Mouse (Mus musculus) lung, postnatal 10 days (tissue): ENCODE data around the gene Gucy2e.

Source experiments
- DNase-seq: peaks from one replicate; pipeline ENCODE4 v3.0.0; 2021

Gucy2e gene

DNA sequence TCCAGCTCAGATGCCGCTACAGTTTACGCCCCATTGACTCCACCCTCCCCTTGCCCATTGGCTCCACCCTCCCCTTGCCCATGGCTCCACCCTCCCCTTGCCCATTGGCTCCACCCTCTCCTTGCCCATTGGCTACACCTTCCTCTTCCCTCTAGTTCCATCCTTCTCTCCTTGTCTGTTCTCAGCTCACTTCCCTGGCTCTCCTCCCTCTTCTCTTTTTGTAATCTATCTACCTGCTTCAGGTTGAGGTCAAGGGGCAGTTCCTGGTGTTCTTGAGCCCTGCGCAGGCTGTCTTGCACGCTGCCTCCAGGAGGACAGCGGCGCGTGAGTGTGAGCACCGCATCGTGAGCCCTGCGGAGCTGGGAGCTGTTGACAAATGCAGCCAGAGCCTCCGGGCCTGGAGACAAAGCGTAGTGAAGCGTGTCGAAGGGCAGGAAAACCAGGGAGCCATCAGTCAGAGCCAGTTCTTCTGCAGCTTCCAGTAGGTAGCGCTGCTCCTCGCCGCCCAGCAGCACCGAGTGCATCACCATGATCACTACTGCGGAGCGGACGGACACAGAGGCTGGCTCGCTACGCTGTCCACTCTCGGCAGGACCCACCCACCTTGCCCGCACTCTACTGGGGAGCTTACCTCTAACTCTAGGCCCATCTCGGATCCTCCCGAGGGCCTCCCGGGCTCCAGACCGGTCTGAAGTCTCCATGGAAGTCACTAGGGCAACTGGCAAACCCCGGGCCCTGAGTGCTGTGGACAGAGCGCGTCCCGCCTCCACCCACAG, 1.4 kb downstream of the Gucy2e start:
- DNase-seq, result peak; percentile 82

DNA sequence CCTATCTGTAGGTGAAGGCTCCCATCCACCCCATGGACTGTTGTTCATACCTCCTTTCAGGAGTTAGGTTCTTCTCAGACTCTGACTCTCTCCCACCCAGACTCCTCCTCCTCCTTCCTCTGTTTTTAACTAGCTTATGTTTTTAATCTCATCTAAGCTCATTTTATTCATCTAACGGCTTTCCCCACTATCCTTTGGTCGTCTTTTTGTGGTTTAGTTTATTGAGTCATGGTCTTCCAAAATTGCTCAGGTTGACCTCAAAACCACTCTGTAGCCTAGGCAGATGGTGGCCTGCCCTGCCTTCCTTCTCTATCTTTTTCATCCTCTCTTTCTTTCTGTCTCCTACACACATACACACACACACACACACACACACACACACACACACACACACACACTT, 3.7 kb downstream of the Gucy2e start:
- DNase-seq, result no peak

DNA sequence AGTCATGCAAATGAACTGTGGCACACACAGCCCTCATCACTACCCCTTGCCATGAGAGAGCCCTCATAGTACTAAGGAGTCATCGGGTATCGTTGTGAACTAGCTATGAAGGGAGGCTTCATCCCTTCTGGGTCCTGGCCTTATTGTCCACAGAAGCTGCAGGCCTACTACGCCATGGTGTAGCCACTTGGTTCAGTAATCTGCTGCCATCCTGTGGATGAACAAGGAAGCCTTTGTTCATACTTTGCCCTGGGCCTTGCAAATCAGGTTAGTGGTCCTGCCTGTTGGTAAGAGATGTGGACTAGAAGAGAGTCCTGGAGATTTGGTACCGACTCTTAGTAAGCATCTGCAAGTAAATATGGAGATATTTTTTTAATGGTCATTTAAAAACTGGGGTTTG, 6.4 kb downstream of the Gucy2e start:
- no peak for DNase-seq

DNA sequence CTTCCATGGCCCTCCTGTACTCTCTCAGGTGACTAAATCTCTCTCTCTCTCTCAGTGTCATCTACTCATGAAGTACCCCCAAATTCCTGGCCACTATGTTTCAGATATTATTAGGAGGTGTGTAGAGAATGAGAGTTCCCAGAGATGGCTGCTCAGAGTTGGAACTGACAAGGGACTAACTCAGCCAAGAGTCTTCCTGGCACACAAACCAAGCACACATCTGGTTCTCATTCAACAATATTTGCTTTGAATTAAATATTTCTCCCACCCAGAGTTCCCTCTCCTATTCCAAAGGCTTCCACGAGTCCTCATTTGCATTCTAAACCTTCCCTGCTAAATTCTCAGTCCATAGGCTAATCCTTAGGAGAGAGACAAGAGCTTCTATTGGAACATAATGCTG, 11.1 kb downstream of the Gucy2e start:
- DNase-seq, result no peak

DNA sequence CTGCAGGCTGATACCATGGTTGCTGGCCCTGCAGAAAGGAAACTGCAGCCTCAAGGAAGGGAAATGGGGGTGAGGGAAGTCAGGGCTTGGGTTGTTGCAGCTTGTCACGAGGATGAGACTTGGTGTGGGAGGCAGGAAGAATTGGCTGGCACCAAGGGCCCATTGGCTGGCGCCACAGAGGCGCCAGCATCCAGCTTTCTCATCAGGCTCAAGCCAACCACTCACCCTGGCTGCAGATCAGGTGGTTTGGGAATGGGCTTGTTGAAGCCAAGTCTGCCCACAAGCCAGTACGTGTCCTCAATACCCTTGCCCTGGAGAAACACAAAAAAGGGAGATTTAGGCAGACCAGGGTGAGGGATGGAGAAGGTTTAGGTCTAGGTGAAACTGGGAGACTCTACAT, 13.7 kb downstream of the Gucy2e start:
- DNase-seq, result no peak

DNA sequence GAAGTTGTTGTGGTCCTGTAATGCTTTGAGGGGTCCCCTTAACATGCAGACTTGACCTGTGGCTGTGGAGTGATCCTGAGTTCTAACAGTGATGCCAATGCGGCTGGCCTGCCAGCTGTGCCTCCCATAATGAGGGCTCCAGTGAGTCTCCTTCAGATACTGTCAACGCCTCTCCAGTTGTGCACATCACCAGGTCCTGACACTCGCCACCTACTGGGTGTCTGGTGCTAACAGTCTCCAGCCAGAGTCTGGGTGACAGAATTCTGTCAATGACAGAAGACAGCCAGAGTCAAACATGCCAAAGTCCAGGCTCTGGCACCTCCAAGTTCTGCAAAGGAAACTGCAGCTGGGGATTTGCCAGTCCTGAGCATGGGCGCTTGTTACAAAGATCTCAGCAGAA, 15.8 kb downstream of the Gucy2e start:
- peak; percentile 6 for DNase-seq

DNA sequence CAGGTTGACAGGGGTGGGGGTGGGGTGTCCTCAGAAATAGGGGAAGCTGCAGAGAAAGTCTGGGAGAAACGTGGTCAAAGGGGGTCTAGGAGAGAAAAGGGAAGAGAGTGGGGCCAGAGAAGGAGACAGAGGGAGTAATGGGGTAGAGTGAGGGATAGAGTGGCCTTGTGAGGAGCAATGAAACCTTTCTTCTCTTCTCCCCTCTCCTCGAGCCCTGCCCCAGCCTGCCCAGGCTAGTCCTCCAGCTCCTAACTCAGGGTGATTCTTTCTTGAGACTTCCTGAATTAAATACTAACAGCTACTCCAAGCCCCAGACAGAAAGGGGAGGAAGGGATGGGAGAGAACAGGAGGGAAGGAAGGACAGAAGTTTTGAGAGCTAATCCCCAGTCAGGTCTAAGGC, 18.2 kb downstream of the Gucy2e start:
- no peak for DNase-seq

DNA sequence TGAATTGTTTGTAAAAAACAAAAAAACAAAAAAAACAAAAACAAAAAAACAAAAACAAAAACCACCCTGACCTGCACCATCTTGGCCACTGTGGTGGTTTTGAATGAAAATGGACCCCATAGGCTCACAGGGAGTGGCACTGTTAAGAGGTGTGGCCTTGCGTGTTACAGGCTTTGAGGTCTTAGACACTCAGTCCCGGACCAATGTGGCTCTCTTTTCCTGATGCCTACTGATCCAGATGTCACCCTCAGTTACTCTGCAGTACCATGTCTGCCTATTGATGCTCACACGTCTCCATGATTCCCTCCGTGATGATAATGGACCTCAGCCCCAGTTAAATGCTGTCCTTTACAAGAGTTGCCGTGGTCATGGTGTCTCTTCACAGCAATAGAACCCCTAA, 19.4 kb downstream of the Gucy2e start:
- no peak for DNase-seq

DNA sequence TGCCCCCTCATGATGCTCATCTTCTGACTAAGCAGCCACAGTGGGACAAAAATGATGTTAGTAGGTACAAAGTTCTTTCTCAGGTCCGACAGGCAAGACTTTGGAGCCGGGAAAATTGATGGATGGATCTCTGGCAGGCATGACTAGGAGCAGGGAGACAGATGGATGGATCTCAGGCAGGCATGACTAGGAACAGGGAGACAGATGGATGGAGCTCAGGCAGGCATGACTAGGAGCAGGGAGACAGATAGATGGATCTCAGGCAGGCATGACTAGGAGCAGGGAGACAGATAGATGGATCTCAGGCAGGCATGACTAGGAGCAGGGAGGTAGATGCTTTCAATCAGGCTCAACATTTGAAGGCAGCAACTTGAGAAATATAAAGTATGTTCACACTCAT, 25.4 kb downstream of the Gucy2e start:
- no peak for DNase-seq

DNA sequence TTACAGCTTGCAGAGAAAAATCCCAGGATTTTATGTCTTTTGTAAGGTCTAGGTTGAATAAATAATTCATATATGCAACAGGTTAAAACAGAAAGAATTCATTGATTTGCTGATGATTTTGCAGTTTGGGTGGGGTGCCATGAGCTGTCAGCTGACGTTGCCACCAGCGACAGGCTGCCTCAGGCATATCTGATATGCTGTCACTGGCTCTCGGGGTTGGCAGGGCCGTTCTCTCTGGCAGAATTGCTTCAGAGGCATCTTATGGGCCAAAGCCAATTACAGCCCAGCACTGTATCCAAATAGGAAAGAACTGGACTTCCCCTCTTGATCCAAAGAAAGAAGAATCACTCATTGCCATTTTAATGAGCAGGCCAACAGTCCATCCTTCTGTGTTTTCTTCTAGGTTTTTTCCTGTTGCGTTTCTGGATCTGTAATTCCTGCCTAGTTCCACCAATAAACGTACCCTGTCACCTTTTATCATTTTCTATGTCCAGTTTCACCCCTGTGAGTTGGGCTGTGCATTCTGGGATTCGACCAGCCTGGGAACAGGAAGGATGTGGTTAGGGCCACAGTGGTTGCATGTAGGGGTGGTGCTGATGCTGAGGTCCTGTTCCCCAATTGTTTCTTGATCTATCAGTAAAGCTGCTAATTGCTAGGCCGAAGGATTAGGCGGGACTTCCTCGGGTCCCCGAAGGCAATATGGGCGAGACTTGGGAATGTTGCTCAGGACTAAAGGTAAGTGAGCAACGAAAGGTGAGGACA, 34.2 kb downstream of the Gucy2e start:
- DNase-seq, result no peak

DNA sequence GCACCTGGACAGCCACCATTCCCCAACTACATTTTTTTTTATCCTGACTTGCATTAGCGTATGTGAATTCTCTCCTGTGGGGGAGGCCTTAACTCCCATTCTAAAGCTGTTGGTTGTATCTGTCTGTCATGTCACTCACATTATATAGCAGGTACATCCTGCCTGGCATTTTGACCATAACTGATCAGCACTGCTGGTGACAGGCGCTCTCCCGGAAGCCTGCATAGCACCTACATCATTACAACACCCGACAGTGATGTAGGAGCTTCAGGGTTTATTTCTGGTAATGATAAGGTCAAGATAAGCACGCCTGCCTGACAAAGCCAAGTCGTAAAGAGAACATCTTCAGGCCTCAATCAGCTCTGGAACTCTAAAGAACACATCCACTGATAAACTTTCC, 36.6 kb downstream of the Gucy2e start:
- DNase-seq, result no peak

DNA sequence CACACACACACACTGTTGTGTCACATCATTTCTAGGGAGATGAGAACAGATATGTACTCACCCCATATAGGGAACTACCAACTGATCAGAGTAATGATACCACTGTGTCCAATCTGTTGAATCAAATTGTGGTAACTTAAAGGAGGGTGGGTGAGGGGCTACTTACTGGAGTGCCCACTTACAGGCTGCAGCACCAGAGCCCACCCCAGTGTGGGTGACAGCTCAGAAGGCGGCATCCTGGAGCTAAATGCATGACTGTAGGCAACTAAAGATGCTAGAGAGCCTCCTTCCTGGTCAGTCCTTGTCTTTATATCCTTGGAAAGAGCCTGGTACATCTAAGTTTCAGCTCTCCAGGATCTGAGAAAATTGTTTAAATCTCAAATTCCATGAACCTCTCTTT, 37.6 kb downstream of the Gucy2e start:
- DNase-seq, result no peak

DNA sequence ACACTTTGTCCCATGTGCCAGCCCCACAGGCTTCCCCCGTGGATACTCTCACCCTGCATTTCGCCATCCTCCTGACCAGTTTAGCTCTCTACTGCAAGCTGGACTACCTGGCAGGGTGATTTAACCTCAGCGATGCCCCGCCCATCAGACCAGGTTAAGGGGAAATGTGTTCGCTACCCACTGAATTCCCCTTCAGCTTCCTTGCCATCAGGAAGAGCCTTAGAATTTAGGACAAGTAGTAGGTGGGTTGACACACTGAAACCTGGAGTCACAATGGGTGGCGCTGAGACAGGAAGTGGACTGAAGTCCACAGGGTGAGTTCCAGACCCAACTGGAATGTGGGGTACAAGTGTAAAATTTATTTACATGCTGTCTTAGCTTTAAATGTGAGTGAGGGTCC, 39.1 kb downstream of the Gucy2e start, which contains the start of gene Alox8:
TSS of gene Alox8 (minus strand) at position 101 of the 400 bp plus-strand sequence.
- no peak for DNase-seq

DNA sequence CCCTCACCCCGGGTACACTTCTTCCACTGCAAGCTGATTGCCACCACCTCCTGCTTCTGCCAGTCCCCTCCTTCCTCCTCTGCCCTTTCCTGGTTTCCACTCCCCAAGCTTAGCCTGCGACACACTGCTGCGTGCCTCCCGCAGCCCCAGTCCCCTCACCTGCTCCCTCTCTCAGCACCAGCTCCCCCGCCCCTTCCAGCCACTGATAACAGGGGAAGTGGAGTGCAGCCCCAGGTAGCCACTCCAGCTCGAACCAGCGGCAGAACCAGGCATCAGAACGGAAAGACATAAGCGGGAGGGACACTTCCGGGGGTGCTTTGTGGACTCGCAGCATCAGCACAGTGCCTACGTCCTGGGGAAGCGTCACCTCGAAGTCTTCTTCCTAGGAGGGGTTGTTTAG, 39.6 kb downstream of the Gucy2e start:
- DNase-seq, result no peak

DNA sequence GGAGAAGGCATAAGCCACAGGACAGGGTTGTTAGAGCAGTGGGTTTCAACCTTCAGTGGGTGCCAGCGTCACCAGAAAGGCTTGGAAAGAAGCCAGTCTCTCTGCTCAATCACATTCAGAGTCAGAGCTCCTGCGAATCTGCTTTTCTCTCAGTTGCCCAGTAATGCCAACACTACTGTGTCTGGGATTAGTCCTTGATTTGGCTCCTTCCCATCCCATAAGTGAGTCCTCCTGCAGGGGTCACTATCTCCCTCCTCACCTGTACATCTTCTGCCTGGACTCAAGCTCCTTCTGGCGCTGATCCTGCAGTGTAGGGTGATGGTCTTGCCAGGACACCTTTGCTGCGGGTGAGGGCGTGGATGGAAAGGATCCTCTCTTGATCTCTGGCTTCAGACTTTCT, 40.1 kb downstream of the Gucy2e start:
- DNase-seq, result no peak

DNA sequence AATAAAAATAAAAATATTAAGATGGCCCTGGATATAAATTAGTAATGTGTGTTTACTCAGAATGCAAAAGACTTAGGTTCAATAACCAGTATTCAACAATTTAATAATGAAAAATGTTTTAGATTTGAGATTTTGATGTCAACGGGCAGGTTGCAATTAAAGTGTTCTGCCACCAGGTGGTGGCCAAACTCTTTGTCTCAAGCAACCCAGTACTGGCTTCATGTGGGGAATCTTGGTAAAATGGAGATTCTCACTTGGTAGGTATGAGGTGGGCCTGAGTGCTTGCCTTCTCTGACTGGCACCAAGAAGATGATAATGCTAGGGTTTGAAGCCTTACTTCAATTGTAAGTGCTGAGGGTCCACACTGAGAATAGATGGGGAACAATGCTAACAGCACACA, 44.0 kb downstream of the Gucy2e start:
- DNase-seq, result peak; percentile 44

DNA sequence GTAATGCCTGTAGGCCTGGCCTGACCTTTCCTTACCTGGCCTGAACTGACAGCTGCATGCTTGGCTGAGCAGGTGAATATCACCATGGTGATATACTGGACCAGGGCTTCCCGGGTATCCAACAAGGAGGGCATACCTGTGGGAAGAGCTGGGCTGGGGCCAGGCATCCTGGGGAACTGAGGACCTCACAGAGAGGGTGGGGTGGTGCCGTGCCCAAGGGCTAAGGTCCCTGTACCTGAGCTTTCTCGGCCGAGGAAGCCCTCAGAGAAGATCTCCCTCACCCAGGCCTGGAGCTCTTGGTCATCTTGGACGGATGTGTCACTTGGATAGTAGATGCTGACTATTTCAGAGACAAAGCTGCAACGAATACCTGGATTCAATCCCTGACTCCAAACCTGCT, 50.9 kb downstream of the Gucy2e start:
- no peak for DNase-seq

DNA sequence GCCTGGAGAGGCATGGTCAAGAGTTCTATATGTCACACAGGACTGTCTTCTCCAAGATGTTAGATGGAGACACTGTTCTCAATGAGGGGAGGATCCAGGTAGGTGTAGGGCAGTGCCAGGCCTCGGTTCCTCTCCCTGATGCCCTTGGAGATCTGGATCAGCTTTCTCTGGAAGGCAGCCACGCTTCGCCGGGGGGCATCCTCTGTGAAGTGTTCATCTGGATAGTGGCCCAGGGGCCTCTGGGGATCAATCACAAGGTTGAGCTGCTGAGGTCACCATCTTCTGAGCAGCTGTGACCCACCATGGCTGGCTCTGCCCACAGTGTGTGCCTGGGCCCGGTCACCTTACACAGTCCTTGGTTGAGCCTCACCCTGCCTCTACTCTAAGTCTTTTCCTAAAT, 51.8 kb downstream of the Gucy2e start:
- DNase-seq, result no peak

DNA sequence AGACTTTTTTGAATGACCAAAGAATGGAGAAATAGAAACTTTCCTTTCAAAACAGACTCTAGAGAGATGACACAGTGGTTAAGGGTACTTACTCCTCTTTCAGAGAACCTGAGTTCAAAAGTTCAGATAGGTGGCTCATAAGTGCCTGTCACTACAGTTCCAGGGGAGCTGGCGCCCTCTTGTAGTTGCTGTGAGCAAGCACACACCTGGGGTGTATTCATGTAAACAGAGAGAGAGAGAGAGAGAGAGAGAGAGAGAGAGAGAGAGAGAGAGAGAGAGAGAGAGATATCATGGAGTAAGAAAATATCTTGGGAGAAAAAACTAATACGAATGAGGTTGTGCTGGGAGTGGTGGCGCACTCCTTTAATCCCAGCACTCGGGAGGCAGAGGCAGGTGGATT, 56.7 kb downstream of the Gucy2e start:
- DNase-seq, result no peak

DNA sequence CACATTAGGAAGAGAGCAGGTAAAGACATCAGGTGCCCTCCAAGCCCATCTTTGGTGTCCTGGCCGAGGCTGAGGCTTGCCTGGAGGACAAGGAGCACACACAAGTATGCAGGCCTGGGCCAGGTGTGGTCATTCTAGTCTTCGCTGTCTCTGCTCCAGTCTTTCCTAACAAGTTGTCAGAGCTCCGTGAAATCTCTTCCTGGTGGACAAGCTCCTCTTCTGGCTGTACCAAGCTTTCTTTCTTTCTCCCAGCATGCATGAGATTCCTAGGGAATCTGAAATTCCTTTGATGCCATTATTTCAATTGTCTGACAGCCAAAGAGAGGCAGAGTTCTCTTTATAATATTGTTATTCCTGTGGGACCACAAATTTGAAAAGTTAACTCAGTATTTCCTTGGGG, 57.3 kb downstream of the Gucy2e start:
- no peak for DNase-seq

DNA sequence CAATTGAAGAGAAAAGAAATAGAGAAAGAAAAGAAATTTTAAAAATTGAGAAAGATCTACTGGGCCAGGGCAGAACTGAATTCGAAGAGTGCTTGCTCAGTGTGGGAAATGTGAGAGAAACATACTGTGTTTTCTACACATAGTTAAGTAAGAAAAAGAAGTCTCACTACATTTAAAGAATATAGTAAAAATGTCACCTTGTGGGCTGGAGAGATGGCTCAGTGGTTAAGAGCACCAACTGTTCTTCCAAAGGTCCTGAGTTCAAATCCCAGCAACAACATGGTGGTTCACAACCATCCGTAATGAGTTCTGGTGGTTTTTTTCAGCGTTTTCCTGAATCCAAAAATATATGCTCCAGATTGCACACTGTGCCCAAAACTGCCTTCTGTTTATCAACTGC, 58.3 kb downstream of the Gucy2e start:
- DNase-seq, result no peak

DNA sequence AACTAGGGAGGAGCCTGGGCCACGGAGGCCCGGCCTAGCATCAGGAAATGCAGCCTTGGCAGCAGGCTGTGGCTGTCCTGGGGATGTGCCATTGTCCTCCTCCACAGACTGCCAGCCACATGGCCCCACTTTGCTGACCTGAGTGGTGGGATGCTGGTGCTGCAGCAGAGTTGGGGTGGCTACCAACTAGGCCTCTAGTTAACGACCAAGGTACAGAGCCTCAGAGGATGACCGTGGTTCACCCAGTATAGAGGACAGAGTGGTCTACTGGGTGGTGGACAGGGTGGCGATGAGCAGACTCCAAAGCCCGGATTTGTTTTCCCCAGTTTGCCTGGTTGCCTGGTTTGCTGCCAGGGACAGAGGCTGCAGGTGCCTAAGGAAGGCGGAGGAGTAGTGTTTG, 62.1 kb downstream of the Gucy2e start:
- DNase-seq, result no peak

DNA sequence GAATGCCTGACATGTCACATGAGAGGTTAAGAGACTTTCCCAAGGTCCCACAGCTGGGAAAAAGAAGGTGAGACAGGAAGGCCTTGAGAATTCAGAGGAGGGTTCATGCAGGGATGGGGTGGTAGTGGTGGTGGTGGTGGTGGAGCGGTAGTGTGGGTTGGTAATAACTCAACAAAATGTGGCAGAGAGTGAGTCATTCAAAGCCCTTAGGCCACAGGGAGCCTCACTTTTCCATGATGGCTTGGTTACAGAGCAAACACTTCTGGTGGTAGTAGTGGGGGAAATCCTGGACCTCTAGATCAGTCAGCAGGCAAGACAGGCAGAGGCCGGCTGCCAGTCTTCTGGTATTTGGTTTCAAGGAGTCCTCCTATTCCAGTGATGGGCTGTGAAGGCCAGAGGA, 64.2 kb downstream of the Gucy2e start:
- DNase-seq, result no peak

DNA sequence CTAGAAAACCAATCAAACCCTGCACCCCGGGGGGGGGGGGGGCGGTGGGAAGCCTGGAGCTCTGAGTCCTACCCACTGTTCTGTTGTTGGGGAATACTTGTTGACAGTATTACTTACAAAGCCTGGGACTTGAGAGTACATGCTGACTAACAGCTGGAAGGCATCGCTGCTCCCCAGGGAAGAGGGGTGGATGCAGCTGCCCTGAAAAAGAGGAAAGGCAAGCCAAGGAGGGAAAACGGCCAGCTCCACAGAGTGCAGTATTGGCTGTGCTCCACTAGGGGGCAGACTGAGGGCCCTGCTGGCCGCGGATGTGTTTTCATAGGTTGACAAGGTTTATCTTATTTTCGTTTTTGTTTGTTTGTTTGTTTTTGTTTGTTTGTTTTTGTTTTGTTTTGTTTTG, 65.2 kb downstream of the Gucy2e start:
- peak; percentile 83 for DNase-seq

DNA sequence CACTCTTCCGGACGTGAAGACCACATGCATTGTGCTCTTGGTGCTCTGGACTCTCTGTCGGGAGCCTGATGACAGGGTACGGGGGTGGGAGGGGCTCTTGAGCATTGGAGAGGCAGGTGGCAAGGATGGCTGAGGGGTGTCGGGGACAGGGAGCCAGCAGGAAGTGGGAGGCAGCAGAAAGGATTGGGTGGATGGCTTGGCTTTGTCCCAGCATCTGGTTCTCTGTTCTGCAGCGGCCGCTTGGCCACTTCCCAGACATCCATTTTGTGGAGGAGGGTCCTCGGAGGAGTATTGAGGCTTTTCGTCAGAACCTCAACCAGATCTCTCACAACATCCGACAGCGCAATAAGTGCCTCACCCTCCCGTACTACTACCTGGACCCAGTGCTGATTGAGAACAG, 67.5 kb downstream of the Gucy2e start:
- DNase-seq, result no peak
